In the genomic region with DNA sequence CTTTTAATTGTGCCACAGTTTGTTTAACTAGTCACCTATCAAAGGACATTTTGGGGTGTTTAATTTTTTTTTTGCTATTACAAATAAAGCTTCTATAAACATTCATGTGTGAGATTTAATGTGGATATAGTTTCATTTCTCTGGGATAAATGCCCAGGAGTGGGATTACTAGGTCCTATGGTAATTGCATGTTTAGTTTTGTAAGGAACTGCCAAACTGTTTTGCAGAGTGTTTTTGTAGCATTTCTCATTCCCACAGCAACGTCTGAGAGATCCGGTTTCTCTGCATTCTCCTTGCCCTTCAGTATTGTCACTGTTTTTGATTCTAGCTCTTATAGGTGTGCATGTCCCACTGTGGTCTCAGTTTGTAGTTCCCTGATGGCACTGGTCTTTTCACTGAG, we compare ENCODE assay signal across 23 mouse cellular contexts.
"Had no signal": no experiment of that assay in that cellular context is flagged by ENCODE, and none has a peak within 500 bp of the region (broad histone marks: within the 10 kb centered on the region; RNA-seq: fewer than 3 reads in every experiment).

No protein-coding gene starts in this region.

- DNase-seq: gastrocnemius, postnatal 14 days; gastrocnemius, postnatal 36 days; heart, adult 11 months; heart, adult 2 months; heart, postnatal 14 days; heart, postnatal 36 days; kidney, adult 11 months; kidney, adult 2 months; kidney, adult 9 months; kidney, postnatal 14 days; kidney, postnatal 36 days had no signal

- H3K36me3 ChIP-seq: heart, embryonic 13.5 days; heart, embryonic 15.5 days; hindbrain, embryonic 13.5 days; hindbrain, embryonic 15.5 days; kidney, embryonic 15.5 days; liver, embryonic 12.5 days had no signal

- H3K9me3 ChIP-seq: heart, embryonic 13.5 days; heart, embryonic 15.5 days; hindbrain, embryonic 13.5 days; hindbrain, embryonic 15.5 days; kidney, embryonic 15.5 days; liver, embryonic 12.5 days had no signal

- H3K4me1 ChIP-seq: heart, embryonic 15.5 days; hindbrain, embryonic 13.5 days; hindbrain, embryonic 15.5 days had no signal

- ATAC-seq: hindbrain, postnatal 0 days; intestine, embryonic 16.5 days; liver, embryonic 12.5 days had no signal

- H3K27ac ChIP-seq: heart, adult 2 months; heart, embryonic 13.5 days; heart, embryonic 15.5 days; hindbrain, embryonic 13.5 days; hindbrain, embryonic 15.5 days; hindbrain, postnatal 0 days; kidney, embryonic 15.5 days; kidney, postnatal 0 days; left cerebral cortex, adult 2 months; liver, embryonic 12.5 days; liver, embryonic 14.5 days had no signal

- H3K9ac ChIP-seq: heart, embryonic 13.5 days; heart, embryonic 15.5 days; hindbrain, embryonic 13.5 days; hindbrain, embryonic 15.5 days; kidney, embryonic 15.5 days; liver, embryonic 12.5 days; liver, embryonic 14.5 days had no signal

- H3K4me3 ChIP-seq: heart, adult 2 months; heart, embryonic 13.5 days; heart, embryonic 15.5 days; hindbrain, embryonic 13.5 days; hindbrain, embryonic 15.5 days; kidney, embryonic 15.5 days; left cerebral cortex, adult 2 months; liver, embryonic 12.5 days had no signal

- H3K27me3 ChIP-seq: heart, embryonic 13.5 days; heart, embryonic 15.5 days; hindbrain, embryonic 13.5 days; hindbrain, embryonic 15.5 days; liver, embryonic 12.5 days had no signal

- H3K4me2 ChIP-seq: heart, embryonic 11.5 days; heart, embryonic 13.5 days; heart, embryonic 15.5 days; hindbrain, embryonic 13.5 days; hindbrain, embryonic 15.5 days; kidney, embryonic 15.5 days; liver, embryonic 12.5 days had no signal
